Mouse (Mus musculus): Measurements from ENCODE around the gene Srebf2.

The Srebf2 gene

DNA sequence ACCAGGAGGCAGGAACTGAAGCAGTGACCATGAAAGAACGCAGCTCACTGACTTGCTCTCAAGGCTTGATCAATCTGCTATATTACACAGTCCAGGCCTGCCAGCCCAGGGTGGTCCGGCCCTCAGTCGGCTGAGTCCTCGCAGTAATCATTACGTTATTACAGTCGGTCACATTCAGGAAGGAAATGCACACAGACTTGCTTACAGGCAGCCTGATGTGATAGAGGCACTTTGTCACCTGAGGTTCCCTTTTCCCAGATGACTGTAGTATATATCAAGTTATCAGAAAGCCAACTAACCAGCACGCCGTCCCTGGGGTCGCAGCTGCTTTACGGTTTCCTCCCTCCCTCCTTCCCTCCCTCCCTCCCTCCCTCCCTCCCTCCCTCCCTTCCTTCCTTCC lies 9.9 kb downstream of the Srebf2 start:
- DNase-seq (ENCODE audit: low spot score in 2 of 2), result no peak

DNA sequence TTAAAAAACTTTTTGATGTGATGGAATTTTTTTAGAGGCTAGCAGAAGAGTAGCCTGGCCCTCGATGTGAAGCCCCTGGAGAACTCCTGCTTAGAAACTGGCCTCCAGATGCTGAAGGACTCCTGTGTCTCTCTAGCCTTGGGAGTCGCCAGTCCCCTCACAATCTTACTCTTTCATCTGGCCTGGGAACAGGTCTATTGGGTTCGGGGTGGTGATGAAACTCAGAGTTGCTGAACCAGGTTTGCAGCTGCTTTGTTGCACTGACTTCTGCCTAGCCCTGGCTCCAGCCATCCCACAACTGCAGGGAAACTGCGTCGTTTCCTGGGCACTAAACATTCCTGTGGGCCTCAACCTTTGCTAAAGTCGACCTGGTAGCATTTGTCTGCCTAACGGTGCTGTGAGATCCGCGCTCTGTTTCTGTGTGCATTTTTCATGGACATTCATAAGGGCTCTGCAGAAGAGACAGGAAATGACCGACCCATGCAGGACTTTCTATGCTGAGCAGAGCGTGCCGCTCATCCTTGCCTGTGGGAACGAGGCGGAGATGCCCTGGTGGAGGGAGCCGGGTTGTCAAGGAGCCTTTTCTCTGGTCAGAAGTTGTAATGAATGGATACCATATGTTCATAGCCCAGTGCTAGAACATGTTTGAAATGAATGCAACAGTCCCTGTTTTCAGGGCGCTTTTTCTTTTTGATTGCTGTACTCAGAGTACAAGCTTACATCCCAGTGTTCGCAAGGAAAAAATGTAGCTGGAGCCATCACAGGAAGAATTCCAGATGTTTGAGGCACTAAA lies 11.5 kb downstream of the Srebf2 start:
- DNase-seq (ENCODE audit: low spot score in 2 of 2), result no peak

DNA sequence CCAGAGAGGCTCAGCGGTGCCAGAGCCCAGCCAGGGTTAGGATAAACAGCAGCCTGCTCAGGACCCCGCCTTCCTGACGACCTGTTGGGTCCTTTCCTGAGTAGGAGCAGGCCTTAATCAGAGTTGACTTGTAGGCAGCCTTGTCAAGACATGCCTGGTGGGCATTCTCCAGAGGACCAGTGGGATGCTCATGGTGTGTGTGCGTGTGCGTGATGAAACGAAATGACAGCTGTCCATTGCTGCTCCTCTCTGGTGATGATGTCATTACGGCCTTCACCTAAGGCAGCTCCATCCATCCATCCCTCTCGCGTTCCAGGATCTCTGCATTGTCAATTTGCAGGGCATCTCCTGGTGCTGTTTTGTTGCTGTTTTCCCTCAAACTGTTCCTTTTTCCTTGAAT lies 12.5 kb downstream of the Srebf2 start:
- no peak for DNase-seq (ENCODE audit: low spot score in 2 of 2)

DNA sequence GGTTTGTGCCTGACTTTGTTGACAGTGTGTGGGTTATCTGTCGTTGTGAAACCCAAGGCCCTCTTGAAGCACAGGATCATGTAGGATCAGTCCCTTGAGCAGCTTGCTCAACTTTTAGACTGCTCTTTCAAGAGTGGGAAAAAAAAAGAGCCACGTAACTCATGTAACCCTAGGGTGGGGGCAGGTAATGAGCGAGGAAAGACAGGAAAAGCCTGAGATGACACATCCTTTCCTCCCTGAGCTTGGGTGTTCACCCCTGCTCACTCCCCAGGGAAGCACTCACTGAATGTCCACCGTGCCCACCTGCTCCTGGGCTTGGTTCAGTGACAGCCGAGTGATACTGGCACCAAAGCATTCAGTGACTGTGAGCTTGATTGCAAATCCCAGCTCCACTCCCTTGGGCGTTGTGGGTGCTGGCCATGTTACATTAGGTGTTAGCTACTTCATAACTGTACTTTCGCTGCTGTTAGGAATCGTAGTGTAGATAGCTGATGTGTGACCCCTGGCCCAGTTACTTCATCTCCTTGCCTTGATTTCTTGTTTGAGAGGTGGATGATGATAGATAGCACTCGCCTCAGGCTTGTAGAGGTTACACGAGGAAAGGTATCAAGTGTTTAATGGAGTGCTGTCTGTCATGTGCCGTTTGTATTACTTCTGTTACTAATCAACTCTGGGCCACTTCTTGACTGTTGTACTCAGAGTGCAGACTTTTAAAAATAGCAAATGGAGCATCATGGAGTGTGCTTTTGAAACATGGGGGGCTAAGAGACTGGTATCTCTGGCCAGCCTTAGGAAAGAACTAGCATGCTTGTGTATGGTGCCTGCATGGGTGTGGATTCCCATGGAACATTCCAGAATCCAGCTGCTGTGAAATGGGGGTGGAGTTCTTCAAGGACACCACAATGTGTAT lies 14.0 kb downstream of the Srebf2 start:
- no peak for DNase-seq (ENCODE audit: low spot score in 2 of 2)

DNA sequence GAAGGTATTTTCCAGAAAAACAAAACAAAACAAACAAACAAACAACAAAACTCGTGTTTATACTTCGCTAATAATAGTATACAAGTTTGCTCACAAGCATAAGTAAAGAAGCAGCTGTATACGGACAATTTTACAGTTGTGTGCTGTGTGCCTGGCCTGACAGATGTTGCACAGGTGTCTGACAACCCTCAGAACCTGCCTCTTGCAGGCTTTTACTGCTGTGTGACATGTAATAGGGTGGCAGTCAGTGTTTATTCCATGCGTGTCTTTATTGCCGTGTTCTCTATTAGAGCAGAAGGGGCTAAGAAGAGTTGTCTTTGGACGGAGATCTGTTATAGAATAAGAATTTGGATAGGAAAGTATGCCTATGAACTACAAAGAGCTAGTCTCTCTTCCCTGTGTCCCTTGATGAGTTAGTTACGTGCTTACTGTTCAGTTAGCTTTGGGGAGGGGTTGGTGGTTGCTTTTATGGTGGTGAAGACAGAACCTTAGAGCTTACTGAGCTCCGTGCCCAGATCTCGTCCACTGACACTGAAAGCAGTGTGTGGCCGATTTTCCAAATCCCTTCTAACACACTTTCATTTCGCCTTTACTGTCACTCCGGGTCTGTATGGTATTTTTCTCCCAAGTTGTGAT lies 15.1 kb downstream of the Srebf2 start:
- no peak for DNase-seq (ENCODE audit: low spot score in 2 of 2)

DNA sequence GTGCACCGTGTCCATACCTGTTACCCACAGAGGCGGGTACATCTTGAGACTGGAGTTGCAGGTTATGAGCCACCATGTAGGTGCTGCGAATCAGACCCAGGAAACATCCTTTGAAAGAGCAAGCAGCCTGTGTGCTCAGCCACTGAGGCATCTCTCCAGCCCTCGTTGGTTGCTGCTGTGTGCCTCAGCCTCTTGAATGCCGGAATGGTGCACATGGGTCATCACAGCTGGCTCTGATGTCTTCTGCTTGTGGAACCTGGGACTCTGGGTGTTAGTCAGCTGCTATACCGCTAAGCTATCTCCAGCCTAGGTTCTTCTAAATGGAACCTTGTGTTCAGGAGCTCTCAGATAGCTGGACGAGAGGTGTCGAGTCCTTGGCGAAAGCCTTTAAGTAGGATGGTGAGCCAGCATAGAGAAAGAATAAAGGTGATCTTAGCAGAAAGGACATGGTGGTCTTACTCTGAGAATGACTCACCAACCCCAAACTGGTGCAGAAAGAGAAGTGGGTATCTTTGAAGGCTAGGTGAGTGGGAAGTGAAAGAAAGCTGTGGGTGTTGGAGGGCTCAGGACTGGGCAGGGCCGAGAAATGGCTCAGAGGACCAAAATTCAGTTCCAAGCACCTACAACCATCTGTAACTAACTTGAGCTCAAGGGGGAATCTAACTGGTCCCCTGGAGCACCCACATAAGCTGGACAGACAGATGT lies 16.5 kb downstream of the Srebf2 start:
- DNase-seq (ENCODE audit: low spot score in 2 of 2), result no peak

DNA sequence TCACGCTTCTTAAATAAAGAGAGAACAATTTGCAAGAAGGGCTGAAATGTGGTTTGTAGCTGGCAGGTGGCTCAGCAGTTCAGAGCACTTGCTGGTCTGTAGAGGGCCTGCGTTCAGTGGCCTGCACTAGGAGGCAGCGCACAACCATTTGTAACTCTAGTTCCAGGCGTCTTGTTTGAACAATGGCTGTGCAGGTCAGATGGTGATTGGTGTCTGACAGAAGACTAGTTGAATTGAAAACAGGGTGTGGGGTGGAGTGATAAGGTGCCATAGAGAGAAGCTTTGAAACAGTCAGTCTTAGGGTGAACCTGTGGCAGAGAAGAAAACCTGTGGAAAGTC lies 17.0 kb downstream of the Srebf2 start:
- DNase-seq (ENCODE audit: low spot score in 2 of 2), result no peak

DNA sequence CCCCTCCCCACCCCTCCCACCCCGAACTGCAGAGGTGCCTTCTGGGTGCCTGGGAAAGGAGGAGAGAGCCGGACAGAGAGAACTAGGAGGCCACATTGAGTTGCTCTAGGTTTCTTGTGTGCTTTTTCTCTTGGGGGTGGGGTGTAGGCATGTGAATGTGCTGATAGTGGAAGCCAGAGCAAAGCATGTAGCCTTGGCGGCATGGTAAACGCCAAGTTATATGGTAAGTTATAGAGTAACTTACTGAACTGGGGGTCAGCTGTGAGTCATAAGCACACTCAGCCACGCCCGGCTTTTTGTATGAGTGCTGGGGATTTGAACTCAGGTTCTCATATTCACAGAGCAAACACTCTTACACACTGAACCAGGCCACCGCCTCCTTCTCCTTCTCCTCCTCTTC lies 17.5 kb downstream of the Srebf2 start:
- DNase-seq (ENCODE audit: low spot score in 2 of 2), result no peak

DNA sequence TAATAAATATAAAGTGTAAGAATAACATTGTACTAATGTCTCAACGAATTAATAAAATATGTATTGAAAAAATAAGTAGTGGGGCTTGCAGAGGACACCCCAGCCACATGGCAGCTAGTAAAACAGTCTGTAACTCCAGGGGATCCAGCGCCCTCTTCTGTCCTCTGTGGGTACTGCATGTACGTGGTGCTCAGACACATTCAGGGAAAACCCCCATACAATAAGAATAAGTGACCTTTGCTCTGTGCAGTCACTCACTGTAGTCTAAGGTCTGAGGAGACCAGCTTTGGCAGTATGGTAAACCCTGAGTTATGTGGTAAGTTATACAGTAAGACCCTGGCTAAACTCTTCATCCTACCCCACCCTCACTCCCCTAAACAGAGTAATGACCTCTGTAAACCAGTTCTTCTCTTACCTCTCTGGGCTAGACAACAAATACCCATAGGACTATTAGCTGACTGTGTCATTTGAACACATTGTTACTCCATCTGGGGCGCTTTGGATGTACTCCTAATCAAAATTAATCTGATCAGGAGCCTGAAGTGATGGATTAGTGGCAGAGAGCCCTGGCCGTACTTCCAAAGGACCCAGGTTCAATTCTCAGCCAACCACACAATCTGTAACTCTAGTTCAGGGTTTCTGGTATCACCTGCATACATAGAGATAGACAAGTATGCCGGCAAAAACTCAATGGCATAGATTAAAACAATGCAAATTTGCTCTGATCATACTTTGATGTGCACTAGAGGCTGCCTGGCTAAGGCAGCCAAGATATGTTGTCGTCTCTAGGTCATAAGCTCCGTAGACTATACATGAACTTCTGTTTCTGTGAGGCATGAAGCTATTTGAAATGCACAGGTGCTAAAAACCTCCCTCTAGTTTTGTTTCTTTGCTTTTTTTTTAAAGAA lies 18.6 kb downstream of the Srebf2 start:
- DNase-seq (ENCODE audit: low spot score in 2 of 2), result peak; percentile 81 to 90

DNA sequence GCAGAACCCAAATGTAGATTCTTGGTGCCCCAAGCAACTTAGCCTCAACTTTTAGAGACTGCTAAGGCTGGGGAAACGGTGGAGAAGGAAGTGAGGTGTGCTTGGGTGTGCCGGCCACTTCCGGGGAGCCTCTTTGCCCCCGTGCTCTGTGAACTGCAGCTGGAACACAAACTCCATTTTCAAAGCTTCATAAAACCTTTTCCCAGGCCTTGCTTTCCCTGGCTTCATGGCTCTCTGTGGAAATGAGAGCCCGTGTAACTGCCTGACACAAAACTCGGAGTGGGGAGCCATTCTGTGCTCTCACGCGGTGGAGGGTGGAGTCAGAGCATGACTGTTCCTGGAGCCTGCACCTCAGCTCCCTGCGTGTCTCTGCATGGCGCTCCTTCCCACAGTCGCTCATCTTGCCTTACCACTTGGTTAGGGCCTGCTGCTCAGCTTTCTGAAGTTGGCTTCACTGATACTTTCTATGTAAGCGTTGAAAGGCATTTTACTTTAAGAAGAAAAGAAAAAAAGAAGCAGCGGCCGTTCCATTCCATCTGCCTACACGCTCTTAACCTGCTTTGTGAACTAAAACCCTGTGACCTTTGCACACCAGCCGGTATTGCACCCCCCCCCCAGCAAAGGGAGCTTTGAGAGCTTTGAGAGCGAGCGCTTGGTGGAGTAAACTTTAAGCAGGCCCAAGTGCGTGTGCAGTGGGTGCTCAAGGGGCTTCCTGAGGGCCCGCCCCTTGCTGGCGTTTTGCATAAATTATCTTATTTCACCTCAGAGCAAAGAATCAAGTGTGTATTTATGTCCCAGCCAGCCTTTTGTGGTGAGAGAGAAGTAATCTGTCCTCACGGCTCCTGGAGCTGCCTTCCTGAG lies 19.5 kb downstream of the Srebf2 start:
- DNase-seq (ENCODE audit: low spot score in 2 of 2), result no peak

DNA sequence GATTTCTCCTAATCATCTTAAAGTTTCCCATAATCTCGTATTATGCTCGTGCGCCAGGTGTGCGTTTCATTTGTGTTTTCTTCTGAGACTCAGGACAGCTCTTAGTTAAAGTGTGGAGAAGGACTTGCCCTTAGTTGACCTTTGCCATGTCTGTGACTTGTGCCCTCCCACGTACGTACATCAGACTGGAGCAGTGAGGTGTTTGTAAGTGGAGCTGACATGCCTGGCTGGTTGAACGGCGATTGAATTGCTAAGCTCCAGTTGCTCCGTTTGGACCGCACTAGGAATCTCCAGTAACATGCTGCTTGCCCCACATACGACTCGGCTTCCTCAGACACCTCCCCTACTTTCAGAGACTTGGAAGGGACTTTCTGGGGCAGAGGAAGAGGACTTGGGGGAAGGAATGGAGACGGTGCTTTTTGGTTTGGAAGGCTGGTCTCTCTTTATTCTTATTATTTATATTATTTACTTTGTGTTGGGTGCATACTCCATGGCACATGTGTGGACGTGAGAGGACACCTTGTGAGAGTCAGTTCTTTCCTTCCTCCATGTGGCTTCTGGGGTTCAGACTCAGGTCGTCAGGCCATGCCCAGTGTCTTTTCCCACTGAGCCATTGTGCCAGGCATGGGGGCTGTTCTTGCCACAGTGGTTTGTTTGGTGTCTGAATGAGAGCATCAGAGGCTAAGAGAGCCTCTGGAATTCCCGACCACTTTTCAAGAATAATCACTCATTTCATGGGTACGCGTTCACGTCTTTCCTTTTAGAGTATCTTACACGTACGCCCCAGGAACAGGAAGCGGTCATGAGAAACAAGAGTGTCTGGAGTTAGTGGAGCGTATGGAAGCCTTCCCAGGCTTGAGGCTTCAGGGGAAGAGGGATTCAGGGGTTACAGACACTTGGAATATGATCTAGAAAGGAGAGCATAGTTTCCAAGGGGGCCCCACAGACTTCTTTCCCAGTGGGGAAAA lies 20.5 kb downstream of the Srebf2 start:
- no peak for DNase-seq (ENCODE audit: low spot score in 2 of 2)

DNA sequence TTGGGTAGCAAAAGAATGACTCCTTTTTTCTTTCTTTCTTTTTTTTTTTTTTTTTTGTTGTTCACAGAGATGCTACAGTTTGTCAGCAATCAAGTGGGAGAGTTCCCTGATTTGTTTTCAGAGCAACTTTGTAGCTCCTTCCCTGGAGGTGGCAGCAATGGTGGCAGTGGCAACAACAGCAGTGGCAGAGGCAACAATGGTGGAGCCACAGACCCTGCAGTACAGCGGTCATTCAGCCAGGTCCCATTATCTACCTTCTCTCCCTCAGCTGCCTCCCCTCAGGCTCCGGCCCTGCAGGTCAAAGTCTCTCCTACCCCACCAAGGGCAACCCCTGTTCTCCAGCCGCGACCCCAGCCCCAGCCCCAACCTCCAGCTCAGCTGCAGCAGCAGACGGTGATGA lies 22.7 kb downstream of the Srebf2 start:
- no peak for DNase-seq (ENCODE audit: low spot score in 2 of 2)

DNA sequence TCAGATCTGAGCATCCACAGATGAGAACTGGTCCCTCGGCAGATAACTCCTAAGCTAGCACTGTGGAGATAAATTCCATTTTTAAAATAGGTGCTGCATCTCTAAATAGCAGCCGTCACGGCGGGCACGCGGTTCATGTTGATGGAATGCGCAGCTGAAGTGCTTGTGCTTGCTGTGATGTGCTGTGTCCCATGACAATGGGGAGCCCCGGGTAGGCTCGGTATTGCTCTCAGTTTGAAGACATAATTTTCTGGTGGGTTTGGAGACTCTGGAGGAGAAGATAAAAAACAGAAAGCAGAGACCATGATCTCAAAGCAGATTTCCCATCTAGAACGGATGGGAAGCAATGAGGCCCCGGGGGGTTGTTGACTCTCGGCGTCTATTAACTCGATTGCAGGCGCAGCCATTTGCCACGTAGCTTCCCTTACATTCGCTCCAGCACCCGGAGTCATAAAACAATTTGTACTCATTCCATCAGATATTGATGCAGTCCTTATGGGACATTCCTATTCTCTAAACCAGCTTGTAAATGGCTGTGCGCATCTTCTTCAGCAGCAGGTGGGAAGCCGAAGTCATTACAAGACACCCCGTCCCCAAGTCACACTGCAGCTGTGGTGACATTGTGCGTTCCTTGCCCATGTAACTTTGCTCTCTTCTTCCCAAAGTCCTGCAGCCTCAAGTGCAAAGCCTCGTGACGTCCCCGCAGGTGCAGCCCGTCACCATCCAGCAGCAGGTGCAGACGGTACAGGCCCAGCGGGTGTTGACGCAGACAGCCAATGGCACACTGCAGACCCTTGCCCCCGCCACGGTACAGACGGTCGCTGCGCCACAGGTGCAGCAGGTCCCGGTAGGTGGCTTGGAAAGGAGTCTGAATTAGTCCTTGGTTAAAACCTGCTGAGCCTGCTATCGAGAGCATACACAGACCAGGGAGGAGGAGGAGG lies 23.7 kb downstream of the Srebf2 start:
- DNase-seq (ENCODE audit: low spot score in 2 of 2), result no peak

DNA sequence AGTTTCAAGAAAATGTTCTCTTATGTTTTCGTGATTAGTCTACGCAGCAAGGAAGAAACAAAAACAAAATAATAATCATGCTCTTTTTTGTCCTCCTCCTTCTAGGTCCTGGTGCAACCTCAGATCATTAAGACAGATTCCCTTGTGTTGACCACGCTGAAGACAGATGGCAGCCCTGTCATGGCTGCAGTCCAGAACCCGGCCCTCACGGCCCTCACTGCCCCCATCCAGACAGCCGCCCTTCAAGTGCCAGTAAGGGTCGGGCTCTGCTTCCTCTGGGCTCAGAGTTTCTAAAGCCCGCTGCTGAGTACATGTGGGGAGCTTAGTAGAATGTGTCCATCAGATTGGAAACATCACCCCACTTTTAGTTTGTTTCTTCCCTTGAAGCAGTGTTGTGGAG lies 25.7 kb downstream of the Srebf2 start:
- no peak for DNase-seq (ENCODE audit: low spot score in 2 of 2)

DNA sequence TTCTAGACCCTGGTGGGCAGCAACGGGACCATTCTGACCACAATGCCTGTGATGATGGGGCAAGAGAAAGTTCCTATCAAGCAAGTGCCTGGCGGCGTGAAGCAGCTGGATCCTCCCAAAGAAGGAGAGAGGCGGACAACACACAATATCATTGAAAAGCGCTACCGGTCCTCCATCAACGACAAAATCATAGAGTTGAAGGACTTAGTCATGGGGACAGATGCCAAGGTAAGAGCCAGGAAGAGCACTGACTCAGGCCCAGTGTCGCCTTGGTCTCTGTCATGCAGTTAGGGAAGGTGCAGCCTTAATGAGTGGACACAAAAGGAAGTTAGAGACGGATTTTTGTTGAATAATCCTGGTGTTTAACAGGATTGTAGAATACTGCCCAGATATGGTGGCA lies 28.1 kb downstream of the Srebf2 start:
- DNase-seq (ENCODE audit: low spot score in 2 of 2), result no peak

DNA sequence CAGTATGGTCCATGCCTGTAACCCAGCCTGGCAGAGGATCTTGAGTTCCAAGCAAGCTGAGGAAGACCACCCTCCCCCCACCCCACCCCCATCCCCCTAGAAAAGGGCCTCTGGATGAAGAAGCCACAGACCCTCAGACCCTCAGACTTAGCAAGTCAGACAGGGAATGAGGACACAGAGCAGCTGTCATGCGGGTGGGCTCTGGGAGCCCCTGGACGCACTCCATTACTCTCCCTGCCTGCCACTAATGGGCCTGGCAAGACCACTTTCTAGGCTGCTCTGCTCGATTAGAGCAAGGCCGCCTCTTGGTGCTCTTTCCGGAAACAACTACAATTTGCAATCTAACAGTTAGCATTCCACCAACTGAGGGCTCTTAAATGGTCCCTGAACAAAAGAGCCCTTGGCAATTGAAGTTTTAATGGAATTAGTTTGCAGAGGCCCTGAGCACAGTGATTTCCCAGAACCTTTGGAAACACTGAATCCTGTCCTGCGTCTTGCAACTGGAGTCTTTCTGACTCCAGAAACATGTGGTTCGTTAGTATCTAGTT lies 30.8 kb downstream of the Srebf2 start:
- no peak for DNase-seq (ENCODE audit: low spot score in 2 of 2)

DNA sequence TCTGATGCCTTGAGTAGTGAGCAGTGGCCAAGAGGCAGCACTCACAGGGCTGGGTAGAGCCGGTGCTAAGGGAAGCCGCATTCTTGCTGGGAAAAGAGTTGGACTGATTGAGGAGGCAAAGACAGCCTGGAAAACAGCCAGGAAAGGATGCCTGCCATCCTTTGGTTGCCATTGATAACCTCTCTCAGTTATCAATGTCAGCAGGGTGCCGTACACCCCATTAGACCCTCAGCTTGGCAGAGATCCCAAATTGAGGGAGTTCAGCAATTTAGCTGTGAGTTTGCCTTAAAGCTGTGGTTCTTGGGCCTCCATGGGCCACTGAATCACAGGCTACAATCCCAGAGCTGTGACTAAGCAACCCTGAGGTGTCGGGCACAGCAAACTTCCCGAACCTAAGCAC lies 34.1 kb downstream of the Srebf2 start:
- no peak for DNase-seq (ENCODE audit: low spot score in 2 of 2)

Data from spleen, postnatal 14 days (tissue).